Mouse (Mus musculus) spleen, postnatal 10 days (tissue): Measurements from ENCODE around the gene Cntfr.

ENCODE experiments used
- DNase-seq, 2 experiments: peaks; one replicate each; pipeline ENCODE4 v3.0.0; 2021 to 2022; ENCODE audit warnings: low spot score in 2 of 2

Gene Cntfr

DNA sequence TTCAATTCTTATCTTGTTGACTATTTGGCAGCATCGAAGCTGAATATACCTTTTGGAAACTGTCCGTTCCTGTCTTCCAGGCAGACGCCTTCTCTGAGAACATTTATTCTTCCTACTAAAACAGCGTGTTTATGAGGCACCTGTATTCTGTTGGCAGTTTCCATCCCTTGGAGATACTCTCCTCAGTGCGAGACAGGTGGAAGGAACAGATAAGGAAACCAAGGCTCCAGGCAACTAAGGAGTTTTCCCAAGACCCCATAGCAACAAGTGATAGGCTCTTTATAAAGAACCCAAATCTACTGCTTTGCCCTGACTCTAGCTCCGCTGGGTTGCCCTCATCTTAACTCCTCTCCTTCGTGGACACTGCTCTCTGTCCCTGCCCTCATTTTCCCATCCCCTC lies 48.3 kb downstream of the Cntfr start:
- DNase-seq = no peak

DNA sequence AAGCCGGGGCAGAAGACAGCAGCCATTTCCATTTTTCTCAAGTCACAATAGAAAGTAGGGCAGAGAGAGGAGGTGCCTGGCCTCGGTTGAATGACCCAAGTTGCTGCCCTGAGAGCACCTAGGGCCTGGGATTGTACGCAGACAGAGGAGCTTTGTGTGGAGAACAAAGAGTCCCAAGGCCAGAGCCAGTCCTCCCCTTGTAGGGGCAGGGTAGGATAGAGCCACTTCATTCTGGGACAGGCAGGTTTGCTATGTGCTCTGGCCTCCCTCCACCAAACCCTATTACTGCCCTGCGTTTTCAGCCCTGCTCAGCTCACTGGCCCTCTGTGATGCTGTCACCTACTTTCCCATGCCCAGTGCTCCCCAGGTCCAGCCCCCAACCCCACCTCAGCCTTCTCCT lies 48.7 kb downstream of the Cntfr start:
- no peak for DNase-seq

GRCm38 (mm10) chr4:41645488-41645887 lies 51.4 kb downstream of the Cntfr start:
- no peak for DNase-seq

- DNase-seq = no peak
Observed at GRCm38 (mm10) chr4:41641199-41641822, 55.6 kb downstream of the Cntfr start.

DNA sequence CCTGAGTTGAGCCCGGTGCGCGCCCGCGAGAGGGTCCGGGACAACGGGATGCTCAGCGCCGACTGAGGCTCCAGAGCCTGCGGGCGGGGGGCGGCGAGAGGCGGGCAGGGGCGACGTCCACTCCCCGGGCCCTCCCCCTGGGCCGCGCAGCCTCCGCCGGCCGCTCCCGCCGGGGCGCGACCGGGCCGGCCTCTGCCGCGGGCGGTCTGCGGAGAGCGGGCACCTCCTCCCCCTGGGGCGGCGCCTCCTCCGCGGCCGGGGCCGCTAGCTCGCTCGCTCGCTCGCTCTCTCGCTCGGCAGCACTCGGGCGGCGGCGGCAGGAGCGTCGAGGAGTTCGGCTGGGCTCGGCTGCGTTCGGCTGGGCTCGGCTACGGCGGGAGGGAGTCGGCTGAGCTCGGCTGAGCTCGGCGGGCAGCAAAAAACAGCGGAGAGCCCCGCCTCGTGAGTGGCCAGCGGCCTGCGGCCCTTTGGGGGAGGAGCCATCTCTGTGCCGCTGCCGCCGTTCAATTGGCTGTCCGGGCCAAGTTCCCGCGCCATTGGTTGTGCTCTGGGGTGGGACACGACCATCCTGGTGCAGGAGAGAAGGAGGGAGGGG lies 56.9 kb downstream of the Cntfr start, which contains the start of gene Enho:
Enho (minus strand) TSS at position 412 of the 595 bp plus-strand sequence.
- DNase-seq = peak; percentile 81 to 93

DNA sequence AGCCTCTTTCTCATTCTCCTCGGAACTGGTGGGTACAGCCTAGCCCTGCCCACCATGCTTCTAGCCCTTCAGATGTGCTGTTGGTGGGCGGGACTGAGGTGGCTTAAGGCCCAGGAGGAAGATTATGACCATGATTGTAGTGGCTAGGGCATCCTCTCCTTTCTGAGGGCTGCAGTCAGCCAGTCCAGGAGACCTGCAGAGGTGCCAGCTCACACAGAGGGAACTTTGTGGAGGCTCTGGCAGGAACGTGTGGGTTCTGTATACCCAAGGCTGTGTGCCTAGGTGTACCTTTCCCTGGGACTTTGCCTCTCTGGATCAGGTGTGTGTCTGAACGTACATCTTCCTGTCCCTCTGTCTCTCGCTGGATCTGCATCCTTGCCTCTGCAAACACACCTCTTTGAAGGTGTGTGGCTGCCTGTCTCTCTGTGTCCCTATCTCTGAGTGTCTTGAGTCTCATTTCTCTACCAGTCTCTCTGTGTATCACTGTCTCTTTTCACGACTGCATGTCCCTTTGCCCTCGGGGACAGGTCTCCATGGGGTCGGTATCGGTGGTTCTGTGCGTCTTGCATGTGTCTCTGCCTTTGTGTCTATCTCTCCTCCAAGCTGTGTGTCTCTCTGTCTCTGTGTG lies 57.6 kb downstream of the Cntfr start:
- DNase-seq = peak in 1 of 2 experiments; percentile 12

DNA sequence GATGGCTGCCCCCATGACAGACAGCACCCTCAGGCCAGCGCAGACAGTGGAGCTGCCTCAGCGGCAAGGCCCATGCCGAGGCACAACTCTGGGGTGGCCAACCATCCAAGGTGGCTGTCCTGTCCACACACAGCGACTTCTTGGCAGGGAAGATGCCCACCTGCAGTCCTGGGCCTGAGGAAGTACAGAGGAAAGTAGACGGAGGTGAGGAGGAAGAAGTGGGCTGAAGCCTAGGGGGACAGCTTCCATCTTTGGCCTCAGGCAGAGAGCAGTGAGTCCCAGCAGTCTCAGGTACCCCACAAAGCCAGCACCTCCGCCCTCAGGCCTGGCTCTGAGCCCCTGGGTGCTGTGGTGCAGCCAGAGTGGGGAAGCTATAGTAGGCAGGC lies 58.1 kb downstream of the Cntfr start:
- DNase-seq = no peak

GRCm38 (mm10) chr4:41638186-41638731 lies 58.6 kb downstream of the Cntfr start:
- no peak for DNase-seq

GRCm38 (mm10) chr4:41636882-41637635 lies 59.8 kb downstream of the Cntfr start:
- DNase-seq = no peak

DNA sequence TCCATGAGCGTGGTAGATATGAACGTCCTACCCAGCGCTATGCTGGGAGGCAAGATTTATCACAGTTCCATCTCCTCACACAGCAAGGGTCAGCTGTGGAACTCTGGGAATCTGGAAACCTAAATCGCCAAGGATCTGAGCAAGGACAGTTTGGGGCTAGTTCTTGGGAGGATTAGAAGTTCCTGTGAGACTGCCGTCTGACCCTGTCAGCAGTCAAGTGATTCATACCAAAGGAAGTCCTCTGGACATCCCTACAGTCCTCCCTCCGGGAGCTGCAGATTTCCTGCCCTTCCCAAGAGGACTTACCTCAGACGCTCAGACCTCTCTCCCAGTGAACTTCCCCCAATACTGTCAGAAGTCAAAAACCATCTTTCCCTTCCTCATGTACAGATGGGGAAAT lies 60.5 kb downstream of the Cntfr start:
- no peak for DNase-seq

DNA sequence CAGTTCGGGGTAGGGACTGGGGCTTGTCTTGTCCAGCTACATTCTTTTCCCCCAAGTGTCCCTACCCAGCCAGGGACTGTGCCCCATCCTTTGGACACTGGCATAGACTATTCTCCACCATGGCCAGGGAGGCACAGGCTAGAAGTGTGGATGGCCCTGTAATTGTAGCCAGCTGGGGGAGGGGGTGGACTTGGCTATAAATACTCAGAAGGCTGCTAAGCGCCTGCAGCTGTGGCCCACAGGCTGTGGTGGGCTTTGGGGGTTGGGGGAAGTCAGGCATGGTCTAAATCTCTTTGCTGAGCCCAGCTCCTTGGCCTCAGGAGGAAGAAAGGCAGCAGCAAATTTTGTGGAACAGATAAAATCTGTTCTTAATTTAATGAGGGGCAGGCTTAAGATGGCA lies 61.0 kb downstream of the Cntfr start:
- DNase-seq = no peak

GRCm38 (mm10) chr4:41635224-41635623 lies 61.7 kb downstream of the Cntfr start:
- no peak for DNase-seq

DNA sequence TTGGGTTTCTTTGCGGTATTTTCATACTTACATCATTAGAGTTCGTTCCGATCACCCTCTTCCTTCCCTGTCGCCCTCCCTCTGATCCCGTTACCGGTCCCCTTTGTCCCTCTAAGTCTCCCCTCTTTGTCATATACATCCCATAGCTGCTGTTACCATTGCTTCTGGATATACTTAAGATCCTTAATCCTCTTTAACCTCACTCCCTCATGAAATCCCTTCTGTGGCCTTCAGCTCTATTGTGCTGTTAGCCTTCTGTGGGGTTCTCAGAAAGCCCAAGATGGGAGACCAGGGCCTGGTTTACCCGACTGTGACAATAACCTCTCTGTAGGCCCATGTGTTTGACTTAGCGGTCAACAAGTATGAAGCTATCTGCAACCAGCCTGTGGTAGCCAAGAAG lies 62.3 kb downstream of the Cntfr start:
- DNase-seq = no peak

DNA sequence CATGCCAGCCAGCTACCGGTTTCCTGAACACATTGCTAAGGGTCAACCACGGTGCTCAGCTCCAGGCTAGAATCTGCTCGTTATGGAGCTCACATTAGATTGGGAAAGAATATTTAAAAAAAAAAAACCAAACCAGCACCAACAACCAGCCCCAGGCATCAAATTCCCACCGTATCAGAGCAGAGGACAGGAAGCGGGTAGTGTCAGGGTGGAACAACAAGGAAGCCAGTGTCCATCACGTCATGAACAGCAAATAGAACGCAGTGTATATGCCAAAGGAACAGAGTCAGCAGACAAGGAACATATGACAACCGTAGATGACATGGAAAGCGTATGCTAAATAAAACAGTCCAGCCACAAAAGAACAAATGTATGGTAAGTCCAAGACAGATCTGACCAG lies 63.9 kb downstream of the Cntfr start:
- DNase-seq = no peak

DNA sequence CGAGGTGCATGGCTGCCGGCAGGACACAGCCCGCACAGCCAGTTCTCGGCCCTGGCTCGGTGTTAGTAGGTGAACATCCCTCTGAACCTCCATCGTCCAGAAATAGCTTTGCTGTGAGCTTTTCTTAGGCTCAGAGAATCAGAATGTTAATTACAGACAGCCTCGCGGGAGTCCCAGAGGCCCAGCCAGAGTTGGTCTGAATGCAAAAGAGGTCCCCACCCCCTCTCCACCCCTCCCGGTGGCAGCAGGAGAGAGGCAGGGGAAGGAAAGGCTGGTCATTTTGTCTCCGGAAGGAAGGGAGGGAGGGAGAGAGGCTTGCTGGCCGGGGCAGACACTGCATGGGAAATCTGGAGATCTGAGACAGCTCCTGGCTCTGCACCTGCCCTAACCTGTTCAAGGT lies 65.5 kb downstream of the Cntfr start:
- no peak for DNase-seq

DNA sequence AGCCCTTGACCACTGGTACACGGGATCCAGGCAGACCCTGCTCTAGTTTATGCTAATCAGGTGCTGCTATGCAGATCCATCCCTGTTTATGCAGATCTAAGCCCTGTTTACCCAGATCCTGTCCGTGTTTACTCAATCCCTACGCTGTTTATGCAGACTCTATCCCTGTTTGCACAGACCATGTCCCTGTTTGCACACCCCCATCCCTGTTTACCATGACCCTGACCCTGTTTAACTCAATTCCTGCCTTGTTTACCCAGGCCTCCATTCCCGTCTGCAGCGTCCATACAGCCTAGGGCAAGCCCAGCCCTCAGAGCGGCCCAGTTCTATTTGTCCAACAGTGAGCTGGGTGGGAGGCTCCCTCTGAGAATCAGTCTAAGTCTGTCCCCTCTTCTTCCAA lies 66.7 kb downstream of the Cntfr start:
- DNase-seq = no peak

GRCm38 (mm10) chr4:41628202-41628927 lies 68.5 kb downstream of the Cntfr start:
- DNase-seq = peak in 1 of 2 experiments; percentile 35

GRCm38 (mm10) chr4:41622071-41622470 lies 74.8 kb downstream of the Cntfr start:
- DNase-seq = no peak

DNA sequence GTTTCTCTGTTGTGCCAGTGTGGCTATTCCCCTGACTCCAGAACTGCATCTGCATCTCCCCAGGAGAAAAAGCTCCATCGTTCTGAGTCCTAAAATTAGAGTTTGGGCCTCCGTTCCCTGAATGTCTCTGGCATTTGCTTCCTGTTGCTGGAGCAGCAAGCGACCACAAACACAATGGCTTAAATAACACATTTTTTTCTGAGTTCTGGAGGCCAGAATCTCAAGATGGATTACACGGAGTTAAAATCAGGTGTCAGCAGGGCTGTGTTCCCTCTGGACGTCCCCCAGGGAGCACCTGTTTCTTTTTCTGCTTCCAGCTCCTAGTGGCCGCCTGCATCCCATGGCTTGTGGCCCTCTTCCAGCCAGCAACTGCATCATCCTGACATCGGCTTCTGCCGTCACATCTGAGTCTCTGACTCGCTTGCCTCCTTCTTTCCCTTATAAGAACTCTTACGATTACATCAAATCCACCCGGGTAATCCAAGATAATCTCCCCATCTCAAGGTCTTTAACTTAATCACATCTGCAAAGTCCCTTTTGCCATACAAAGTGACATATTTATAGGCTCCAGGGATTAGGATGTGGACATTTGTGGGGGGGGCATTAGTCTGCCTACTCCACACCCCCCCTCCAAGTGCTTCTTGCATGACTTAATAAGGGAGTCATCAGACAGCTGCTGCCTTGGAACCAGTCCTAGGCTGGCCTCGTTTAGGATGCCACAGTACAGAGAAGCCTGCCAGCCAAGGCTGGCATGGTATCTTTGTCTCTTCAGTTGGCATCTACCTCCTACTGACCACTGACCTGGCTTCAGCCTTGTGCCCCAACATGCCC lies 77.8 kb downstream of the Cntfr start:
- no peak for DNase-seq

GRCm38 (mm10) chr4:41615661-41616599 lies 81.0 kb downstream of the Cntfr start:
- no peak for DNase-seq
